Mouse (Mus musculus) lung, adult 2 months (tissue): Measurements from ENCODE around the gene Fus. TPM values are rescaled to one million over a fixed set of nuclear protein-coding genes. Genes with fewer than 3 reads are reported as not detected.
"Not testable (repeated sequence)": the region's sequence is repeated elsewhere in the genome, so short reads cannot be mapped to it uniquely, and the experiment has no call there.

Experiments
- DNase-seq: peaks from one replicate; pipeline ENCODE4 v3.0.0; 2022
- H3K4me1 ChIP-seq: fragments of 200-500 bp; 2 replicates; pipeline ENCODE4 v1.6.1; 2011; ENCODE audit warnings: low read length; ENCODE audit not compliant: control insufficient read depth, insufficient read depth
- H3K4me3 ChIP-seq: fragments of 200-500 bp; replicated peaks from 2 replicates; pipeline ENCODE3; 2011; ENCODE audit warnings: low read depth, mild to moderate bottlenecking, control low read depth, low read length; ENCODE audit errors: extremely low read depth
- CTCF ChIP-seq: fragments of 200-500 bp; IDR thresholded peaks from 2 replicates; pipeline ENCODE4 v1.5.1; 2011; ENCODE audit warnings: mild to moderate bottlenecking, low read length, control low read depth; ENCODE audit not compliant: insufficient read depth
- POLR2A ChIP-seq: fragments of 200-500 bp; IDR thresholded peaks from 2 replicates; pipeline ENCODE4 v1.6.1; 2011; ENCODE audit warnings: low read depth, mild to moderate bottlenecking, control low read depth, low read length, borderline replicate concordance; ENCODE audit errors: extremely low read depth
- WGBS: fragments of 180-500 bp; shearing (Covaris S2); methylation state at CpG from one replicate; pipeline ENCODE4 v1.1.7; 2018; 5-methylcytosine and 5-hydroxymethylcytosine counted together
- polyA plus RNA-seq: library from polyadenylated mRNA; depleted of rRNA; stranded (reverse); fragments of >200 nt; gene quantifications from 2 replicates; pipeline ENCODE4 v1.2.3, GENCODE M21; 2012

The Fus gene
- polyA plus RNA-seq, 1 experiment = 299 TPM

- WGBS = 57% methylated on average over 18 of the region's 18 CpGs
- no peak for DNase-seq
Observed at GRCm38 (mm10) chr7:127936216-127936884, 30.9 kb upstream of the Fus start.

GRCm38 (mm10) chr7:127942097-127942496 is 25.2 kb upstream of the Fus start:
- 53% methylated on average over 2 of the region's 2 CpGs for WGBS
- DNase-seq, H3K4me3 ChIP-seq, H3K4me1 ChIP-seq: not testable (repeated sequence)

More at GRCm38 (mm10) chr7:127936216-127936884, 30.9 kb upstream of the Fus start:
- 0 out of 2 replicates have a peak, but pooled peaks cover 2% of the 10 kb centered on the region for H3K4me1 ChIP-seq
- TF ChIP-seq POLR2A (no peak), CTCF (no peak)
- peak overlapping the region; percentile 60 for H3K4me3 ChIP-seq

GRCm38 (mm10) chr7:127944614-127945013 is 22.6 kb upstream of the Fus start:
- no peak for TF ChIP-seq CTCF
- no peak for TF ChIP-seq POLR2A
- no peak for DNase-seq
- no peak overlapping the region for H3K4me3 ChIP-seq
- H3K4me1 ChIP-seq = no peaks in the 10 kb centered on the region
- 16% methylated on average over 23 of the region's 23 CpGs for WGBS

- no peak within 1 kb of the TSS for H3K4me3 ChIP-seq
Observed at GRCm38 (mm10) chr7:127946470-127947023, 20.7 kb upstream of the Fus start, which contains the start of gene Prss36. Gene Prss36 (minus strand): TSS chr7:127946725.

DNA sequence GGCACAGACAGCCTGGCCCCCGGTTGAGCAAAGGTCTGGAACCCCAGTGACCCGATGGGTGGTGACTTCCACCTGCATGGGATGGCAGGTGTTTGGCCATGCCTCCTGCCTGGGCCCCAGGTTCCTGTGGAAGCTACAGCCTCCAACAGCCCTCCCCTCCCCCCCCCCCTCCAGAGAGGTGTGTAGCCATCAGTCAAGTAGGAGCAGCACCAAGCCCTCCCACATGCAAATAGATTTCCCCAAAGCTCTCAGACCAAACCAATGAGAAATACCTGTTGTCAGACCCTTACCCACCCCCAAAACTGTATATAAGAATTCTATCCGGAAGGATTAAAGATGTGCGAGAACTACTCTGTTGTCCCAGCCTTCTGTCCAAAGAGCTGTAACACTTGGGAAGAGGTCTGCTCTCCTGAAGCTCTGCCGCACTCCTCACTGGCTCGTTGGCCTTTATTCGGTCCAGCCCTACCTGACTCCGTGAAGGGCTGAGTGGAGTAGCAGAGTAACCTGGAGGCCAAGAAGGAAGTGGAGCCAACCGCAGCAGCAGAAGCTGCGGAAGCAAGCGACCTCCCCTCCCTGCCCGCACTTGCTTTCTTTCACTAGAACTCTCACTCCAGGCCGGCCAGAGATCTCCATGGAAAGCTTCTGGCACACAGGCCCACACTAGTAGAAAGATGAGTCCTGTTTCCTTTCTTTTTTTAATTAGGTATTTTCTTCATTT is 14.2 kb upstream of the Fus start:
- DNase-seq = no peak
- no peaks in the 10 kb centered on the region for H3K4me1 ChIP-seq
- no peak overlapping the region for H3K4me3 ChIP-seq
- WGBS = 33% methylated on average over 13 of the region's 13 CpGs
- TF ChIP-seq POLR2A (no peak), CTCF (no peak)

More at GRCm38 (mm10) chr7:127946470-127947023, 20.7 kb upstream of the Fus start, which contains the start of gene Prss36:
- no peak for TF ChIP-seq POLR2A
- no peak for TF ChIP-seq CTCF
- H3K4me1 ChIP-seq = no peaks in the 10 kb centered on the region
- WGBS = 67% methylated on average over 6 of the region's 6 CpGs
- no peak for DNase-seq

DNA sequence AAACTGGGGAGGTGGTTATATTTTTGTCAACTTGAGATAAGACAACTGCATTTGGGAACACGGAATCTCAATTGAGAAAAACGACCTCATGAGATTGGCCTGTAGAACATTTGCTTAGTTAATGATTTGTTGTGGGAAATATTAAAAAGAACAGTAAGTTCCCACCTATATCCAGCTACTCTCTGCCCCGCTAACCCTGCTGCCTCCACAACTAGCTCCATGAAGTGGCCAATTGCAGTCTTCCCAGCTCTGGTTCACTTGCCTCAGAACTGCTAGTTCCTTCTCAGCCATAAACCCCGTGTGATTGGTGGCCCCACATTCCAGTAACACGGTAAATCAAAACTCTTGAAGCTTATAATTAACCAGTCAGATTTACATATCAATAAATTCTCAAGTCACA is 7.9 kb upstream of the Fus start:
- DNase-seq = no peak
- Histone ChIP-seq H3K4me3 (no peak overlapping the region), H3K4me1 (no peaks in the 10 kb centered on the region)
- 57% methylated on average over 5 of the region's 5 CpGs for WGBS
- TF ChIP-seq POLR2A (no peak), CTCF (no peak)

DNA sequence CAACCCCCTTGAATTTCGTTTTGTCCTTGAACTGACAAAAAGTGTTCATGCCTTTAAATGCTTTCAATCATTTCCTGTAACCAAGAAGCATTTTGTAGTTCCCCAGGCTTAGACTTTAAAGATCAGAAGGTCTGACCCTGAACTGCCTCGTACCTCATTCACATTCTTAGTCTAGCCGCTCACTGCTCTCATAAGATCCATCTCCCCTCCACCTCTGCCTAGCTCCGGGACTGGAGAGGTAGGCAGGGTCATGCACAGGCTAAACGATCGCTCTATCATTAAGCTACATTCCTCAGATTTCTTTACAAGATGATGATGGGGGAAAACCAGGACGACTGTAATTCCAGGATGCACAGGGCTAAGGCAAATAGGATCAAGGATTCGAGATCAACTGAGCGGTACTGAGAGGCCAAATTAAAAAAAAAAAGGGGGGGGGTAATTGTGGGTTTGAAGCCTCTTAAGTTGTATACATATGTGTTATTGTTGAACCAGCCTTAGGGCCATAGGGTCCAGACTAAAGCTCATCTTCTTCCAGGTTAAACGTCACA is 812 bp upstream of the Fus start:
- TF ChIP-seq CTCF (no peak), POLR2A (no peak)
- DNase-seq = no peak
- peak overlapping the region; percentile 100 for H3K4me3 ChIP-seq
- WGBS = 10% methylated on average over 10 of the region's 10 CpGs
- H3K4me1 ChIP-seq = peaks cover 14% of the 10 kb centered on the region

DNA sequence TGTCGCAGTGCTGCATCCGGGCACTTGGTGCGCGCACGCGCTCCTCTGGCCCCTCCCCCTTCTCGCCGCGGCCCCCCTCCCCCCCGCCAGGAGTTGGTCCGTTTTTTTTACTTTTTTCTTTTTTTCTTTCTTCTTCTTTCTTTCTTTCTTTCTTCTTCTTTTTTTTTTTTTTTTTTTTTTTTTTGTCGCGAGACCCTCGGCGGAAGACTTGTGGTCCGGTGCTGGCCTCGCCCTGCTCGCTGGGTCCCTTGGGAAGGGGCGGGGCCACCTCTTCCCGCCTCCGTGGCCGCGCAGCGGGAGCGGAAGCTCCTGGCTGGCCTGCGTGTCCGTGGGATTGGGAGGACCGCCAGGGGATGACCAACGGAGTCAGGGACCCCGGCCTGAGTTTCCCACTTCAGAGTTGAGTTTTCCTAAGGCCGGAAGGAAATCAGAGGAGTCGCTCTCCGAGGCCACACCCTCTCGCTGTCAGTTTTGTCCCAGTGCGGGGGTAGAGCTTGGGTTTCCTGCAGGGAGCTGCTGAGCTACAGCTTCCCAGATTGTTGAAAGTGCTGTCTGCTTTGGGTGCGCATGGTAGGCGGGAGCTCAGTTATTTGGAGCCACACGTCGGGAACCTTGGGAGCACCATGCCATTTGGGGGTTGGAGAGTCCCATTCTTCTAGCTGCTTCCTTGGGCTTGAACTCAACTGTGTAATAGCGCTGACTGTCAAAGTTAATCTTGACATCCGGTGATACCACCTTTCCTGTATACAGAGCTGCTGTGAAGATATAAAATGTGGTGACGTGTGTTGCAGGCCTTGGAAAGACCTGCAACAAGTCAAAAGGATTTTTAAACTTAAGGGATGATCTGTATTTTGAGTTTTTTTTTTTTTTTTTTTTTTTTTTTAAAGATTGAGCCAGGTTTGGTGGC is 918 bp downstream of the Fus start:
- peak; percentile 79 for DNase-seq
- H3K4me1 ChIP-seq = peaks cover 14% of the 10 kb centered on the region
- TF ChIP-seq POLR2A = 0 out of 2 replicates have a peak, but pooled peaks have one; percentile 7
- TF ChIP-seq CTCF = no peak
- H3K4me3 ChIP-seq = peak overlapping the region; percentile 100
- 1% methylated on average over 42 of the region's 42 CpGs for WGBS
